Mouse (Mus musculus): ENCODE results near the gene Fam221a.
A peak's percentile ranks its signal among the peaks of the same experiment; 100 is the strongest.
"Not testable (repeated sequence)": the region's sequence is repeated elsewhere in the genome, so short reads cannot be mapped to it uniquely, and the experiment has no call there.

Gene Fam221a

GRCm38 (mm10) chr6:49378328-49378727 is 10.8 kb downstream of the Fam221a start:
- DNase-seq (ENCODE audit: extremely low read depth, low read depth), result no peak

- DNase-seq (ENCODE audit: extremely low read depth, low read depth), result no peak
These were observed 26.7 kb downstream of the Fam221a start for GRCm38 (mm10) chr6:49394276-49394675.

- DNase-seq (ENCODE audit: extremely low read depth, low read depth), result no peak
These were observed 27.8 kb downstream of the Fam221a start, which contains the start of gene Stk31 for GRCm38 (mm10) chr6:49395316-49395715. Gene Stk31 (plus strand): TSS chr6:49395604.

GRCm38 (mm10) chr6:49397466-49397865 is 29.9 kb downstream of the Fam221a start:
- peak; percentile 13 for DNase-seq (ENCODE audit: extremely low read depth, low read depth)

GRCm38 (mm10) chr6:49398365-49398764 is 30.8 kb downstream of the Fam221a start:
- DNase-seq (ENCODE audit: extremely low read depth, low read depth), result peak; percentile 23

GRCm38 (mm10) chr6:49410830-49411229 is 43.3 kb downstream of the Fam221a start:
- DNase-seq (ENCODE audit: extremely low read depth, low read depth), result no peak

GRCm38 (mm10) chr6:49412967-49413366 is 45.4 kb downstream of the Fam221a start:
- not testable (repeated sequence) for DNase-seq (ENCODE audit: extremely low read depth, low read depth)

GRCm38 (mm10) chr6:49415971-49416370 is 48.4 kb downstream of the Fam221a start:
- DNase-seq (ENCODE audit: extremely low read depth, low read depth), result no peak

GRCm38 (mm10) chr6:49437306-49437705 is 69.8 kb downstream of the Fam221a start:
- DNase-seq (ENCODE audit: extremely low read depth, low read depth), result no peak
